ENCODE assay signal across 9 mouse cellular contexts in the genomic region with DNA sequence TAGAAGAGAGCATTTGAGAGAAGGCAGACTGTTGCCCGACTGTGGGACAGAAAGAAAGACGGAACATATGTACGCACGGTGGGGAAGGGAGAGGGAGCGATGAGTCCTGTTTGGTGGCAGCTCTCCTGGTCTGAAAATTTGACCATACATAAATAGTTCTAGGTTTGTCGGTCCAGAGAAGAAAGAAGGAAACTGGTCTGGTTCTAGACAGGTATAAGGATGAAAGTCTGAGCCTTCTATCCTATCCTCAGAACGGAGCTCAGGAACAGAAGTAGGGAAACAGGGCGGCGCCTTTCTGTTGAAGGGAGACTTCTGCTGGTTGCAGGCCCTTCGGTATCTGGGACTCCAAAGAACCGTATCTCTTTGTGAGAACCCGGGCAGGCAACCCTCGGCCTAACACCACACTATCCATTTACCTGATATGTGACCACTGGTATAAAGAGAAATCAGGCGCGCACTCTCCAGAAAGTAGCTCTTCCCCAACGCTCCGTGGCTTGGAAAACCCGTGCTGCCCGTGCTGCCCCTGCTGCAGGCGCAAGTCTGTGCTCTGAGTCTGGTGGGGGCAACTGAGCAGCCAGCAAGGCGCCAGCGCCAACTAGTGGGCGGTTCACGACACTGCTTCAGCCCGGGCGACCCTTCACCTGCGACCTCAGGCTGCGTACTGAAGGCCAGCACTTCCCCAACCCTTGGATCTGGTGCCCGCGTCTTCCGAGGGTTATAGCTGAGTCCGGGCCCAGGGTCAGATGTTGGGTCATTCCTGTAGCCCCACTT. TPM values are rescaled to one million over a fixed set of nuclear protein-coding genes. Genes with fewer than 3 reads are reported as not detected.
DNase-seq lines count a peak whose midpoint lies in the region; ATAC-seq and TF ChIP-seq lines count a peak whose summit lies in the region.
"Had no signal": no experiment of that assay in that cellular context is flagged by ENCODE, and none has a peak within 500 bp of the region (broad histone marks: within the 10 kb centered on the region; RNA-seq: fewer than 3 reads in every experiment).

No protein-coding gene starts in this region.

- H3K27ac ChIP-seq in midbrain, embryonic 11.5 days (ENCODE audit: low read depth, low read length), result no peak overlapping the region
- H3K27ac ChIP-seq in midbrain, embryonic 15.5 days, result no peak overlapping the region
- no peak overlapping the region for H3K27ac ChIP-seq in kidney, adult 2 months (ENCODE audit: insufficient read depth, low read depth, low read length)
- no peak overlapping the region for H3K27ac ChIP-seq in limb, embryonic 15.5 days

- peaks cover 94% of the 10 kb centered on the region for H3K27me3 ChIP-seq in midbrain, embryonic 11.5 days (ENCODE audit: control insufficient read depth, insufficient read depth, low read length)
- peaks cover 92% of the 10 kb centered on the region for H3K27me3 ChIP-seq in midbrain, embryonic 15.5 days (replicated peaks)
- peaks cover 6% of the 10 kb centered on the region for H3K27me3 ChIP-seq in kidney, adult 2 months (replicated peaks; ENCODE audit: control insufficient read depth, insufficient read depth, low read length)
- peaks cover 92% of the 10 kb centered on the region for H3K27me3 ChIP-seq in limb, embryonic 15.5 days

- peak; percentile 97 for DNase-seq in midbrain, embryonic 11.5 days (ENCODE audit: low spot score, missing footprints)
- DNase-seq in cerebellum, postnatal 25 days, result peak; percentile 82 to 87
- peak; percentile 65 for DNase-seq in gastrocnemius, postnatal 14 days
- peak; percentile 58 for DNase-seq in kidney, adult 2 months
- peak; percentile 89 for DNase-seq in naive thymus-derived CD4-positive, alpha-beta T cell, adult 2 months (ENCODE audit: low read depth)
- DNase-seq in testis, postnatal 14 days (ENCODE audit: low spot score), result peak; percentile 84

- no peaks in the 10 kb centered on the region for H3K9me3 ChIP-seq in midbrain, embryonic 11.5 days (ENCODE audit: control insufficient read depth, low read length)
- H3K9me3 ChIP-seq in midbrain, embryonic 15.5 days, result no peaks in the 10 kb centered on the region
- H3K9me3 ChIP-seq in limb, embryonic 15.5 days, result no peaks in the 10 kb centered on the region

- ATAC-seq in midbrain, embryonic 11.5 days (ENCODE audit: low FRiP score), result peak; percentile 74
- no peak for ATAC-seq in midbrain, embryonic 15.5 days (replicated peaks)
- ATAC-seq in limb, embryonic 15.5 days (ENCODE audit: insufficient number of reproducible peaks, low FRiP score, low TSS enrichment, low read depth), result no peak

- intact Hi-C loops in gastrocnemius, postnatal 14 days (cut with DNase I; ENCODE audit: low total_unique reads), result no loop called here

- H3K36me3 ChIP-seq in midbrain, embryonic 11.5 days (ENCODE audit: control insufficient read depth, insufficient read depth, low read length), result no peaks in the 10 kb centered on the region
- H3K36me3 ChIP-seq in midbrain, embryonic 15.5 days (replicated peaks), result no peaks in the 10 kb centered on the region
- no peaks in the 10 kb centered on the region for H3K36me3 ChIP-seq in kidney, adult 2 months (ENCODE audit: control insufficient read depth, insufficient read depth, low read length)
- H3K36me3 ChIP-seq in limb, embryonic 15.5 days, result no peaks in the 10 kb centered on the region

- peak overlapping the region; percentile 7; the same call in 1 of the 2 replicates for H3K4me2 ChIP-seq in midbrain, embryonic 11.5 days
- no peak overlapping the region for H3K4me2 ChIP-seq in midbrain, embryonic 15.5 days
- H3K4me2 ChIP-seq in limb, embryonic 15.5 days, result peak overlapping the region; percentile 17; the same call in 1 of the 2 replicates

- H3K4me1 ChIP-seq in midbrain, embryonic 11.5 days (ENCODE audit: control insufficient read depth, insufficient read depth, low read length), result 0 out of 2 replicates have a peak, but pooled peaks cover 3% of the 10 kb centered on the region
- peaks cover 11% of the 10 kb centered on the region; the same call in 1 of the 2 replicates for H3K4me1 ChIP-seq in midbrain, embryonic 15.5 days
- H3K4me1 ChIP-seq in kidney, adult 2 months (ENCODE audit: control insufficient read depth, insufficient read depth, low read length), result no peaks in the 10 kb centered on the region
- H3K4me1 ChIP-seq in limb, embryonic 15.5 days, result peaks cover 62% of the 10 kb centered on the region

- no peak overlapping the region for H3K4me3 ChIP-seq in midbrain, embryonic 11.5 days (ENCODE audit: low read depth, low read length)
- H3K4me3 ChIP-seq in midbrain, embryonic 15.5 days, result no peak overlapping the region
- no peak overlapping the region for H3K4me3 ChIP-seq in kidney, adult 2 months (ENCODE audit: insufficient read depth, low read depth, low read length)
- 0 out of 2 replicates have a peak overlapping the region, but pooled peaks have one; percentile 2 for H3K4me3 ChIP-seq in limb, embryonic 15.5 days
- H3K4me3 ChIP-seq: myocyte had no signal

- no peak for TF ChIP-seq POLR2A in kidney, adult 2 months (IDR thresholded peaks at IDR 0.05; ENCODE audit: low read depth, low read length)

- no peak overlapping the region for H3K9ac ChIP-seq in midbrain, embryonic 11.5 days (ENCODE audit: low read length)
- H3K9ac ChIP-seq in midbrain, embryonic 15.5 days, result no peak overlapping the region
- no peak overlapping the region for H3K9ac ChIP-seq in limb, embryonic 15.5 days

- TF ChIP-seq CTCF in kidney, adult 2 months (conservative IDR thresholded peaks at IDR 0.05; ENCODE audit: insufficient read depth, insufficient read length, low read depth, low read length), result peak; percentile 72

- WGBS in midbrain, embryonic 11.5 days, result 1% methylated on average over 32 of the region's 32 CpGs
- WGBS in midbrain, embryonic 15.5 days, result 2% methylated on average over 32 of the region's 32 CpGs
- 11% methylated on average over 32 of the region's 32 CpGs for WGBS in kidney, adult 2 months
- WGBS in limb, embryonic 15.5 days, result 12% methylated on average over 32 of the region's 32 CpGs

RNA-seq across cellular contexts. Expression of a gene that starts 29.8 kb away (rescaled TPM):
- polyA plus RNA-seq in midbrain, embryonic 11.5 days (2014; fragmentation: Nextera tagmentation; extraction: Ambion mirVana), result 0.08 TPM in 1 of 2 replicates, not detected in the other
- not detected in 2 replicates for polyA plus RNA-seq in midbrain, embryonic 15.5 days (2015; fragmentation: Nextera tagmentation; extraction: Ambion mirVana)
- total RNA-seq in gastrocnemius, postnatal 14 days (2021), result under 1 TPM; 0.22 to 0.41 TPM
- 0.65 and 1.4 TPM in 2 replicates for polyA plus RNA-seq in kidney, adult 2 months (2012; rRNA removed)
- 4.4 and 4.6 TPM in 2 replicates for polyA plus RNA-seq in limb, embryonic 15.5 days (2015; fragmentation: Nextera tagmentation; extraction: Ambion mirVana)
